Mouse (Mus musculus): Measurements from ENCODE around the gene Gm16427.
"Not testable (repeated sequence)": the region's sequence is repeated elsewhere in the genome, so short reads cannot be mapped to it uniquely, and the experiment has no call there.

Gene Gm16427

GRCm38 (mm10) chr5:93540100-93540499, at the start of gene Gm16427:
TSS of gene Gm16427 (minus strand) at chr5:93540200.
- not testable (repeated sequence) for DNase-seq
